Mouse (Mus musculus) ES-Bruce4 (cell line): ENCODE measurements at regions not wholly inside any gene's neighbourhood (a gene's known extent, or its start where the extent isn't known, plus 50 kb on each side); places are given as distances from the start of the nearest gene placed in this dataset.
A peak's percentile ranks its signal among the peaks of the same experiment; 100 is the strongest.

ENCODE experiments used
- H3K27ac ChIP-seq: 2 replicates; pipeline ENCODE4 v1.5.1; 2012; ENCODE audit warnings: low read length, inconsistent platforms; ENCODE audit not compliant: insufficient read depth
- H3K27me3 ChIP-seq: 2 replicates; pipeline ENCODE4 v1.6.1; 2012; ENCODE audit warnings: mild to moderate bottlenecking, low read length, inconsistent platforms; ENCODE audit not compliant: control insufficient read depth, poor library complexity, insufficient read depth, severe bottlenecking
- H3K36me3 ChIP-seq: 2 replicates; pipeline ENCODE4 v1.6.1; 2012; ENCODE audit warnings: inconsistent platforms, mild to moderate bottlenecking, low read length, moderate library complexity; ENCODE audit not compliant: control insufficient read depth, poor library complexity, insufficient read depth, severe bottlenecking
- H3K4me1 ChIP-seq: one replicate; pipeline ENCODE4 v1.8.1; 2011; ENCODE audit warnings: low read length; ENCODE audit not compliant: control insufficient read depth, insufficient read depth
- H3K4me3 ChIP-seq: 2 replicates; pipeline ENCODE4 v1.5.1; 2011; ENCODE audit warnings: low read depth, mild to moderate bottlenecking, low read length
- H3K9ac ChIP-seq: 2 replicates; pipeline ENCODE4 v1.6.1; 2012; ENCODE audit warnings: low read depth, mild to moderate bottlenecking, inconsistent platforms; ENCODE audit not compliant: poor library complexity, severe bottlenecking
- H3K9me3 ChIP-seq: replicated peaks from 2 replicates; pipeline ENCODE4 v1.6.1; 2012; ENCODE audit warnings: mild to moderate bottlenecking, low read length, inconsistent platforms; ENCODE audit not compliant: control insufficient read depth, poor library complexity, insufficient read depth, severe bottlenecking
- CTCF ChIP-seq: IDR thresholded peaks from one replicate; pipeline ENCODE4 v1.8.1; 2011; ENCODE audit warnings: low read depth, low read length
- EP300 ChIP-seq: IDR thresholded peaks from 2 replicates; pipeline ENCODE4 v1.6.1; 2011; ENCODE audit warnings: low read depth, low read length; ENCODE audit not compliant: insufficient read depth
- POLR2A ChIP-seq: IDR thresholded peaks from one replicate; pipeline ENCODE4 v1.8.1; 2011; ENCODE audit warnings: low read length; ENCODE audit not compliant: insufficient read depth

- H3K36me3 ChIP-seq: no peaks in the 10 kb centered on the region
- TF ChIP-seq EP300 (no peak), POLR2A (no peak), CTCF (no peak)
- H3K4me1 ChIP-seq: peaks cover 1% of the 10 kb centered on the region
- H3K9me3 ChIP-seq: no peaks in the 10 kb centered on the region
- no peak overlapping the region for H3K4me3 ChIP-seq
- H3K27ac ChIP-seq: no peak overlapping the region
- H3K27me3 ChIP-seq: no peaks in the 10 kb centered on the region
- H3K9ac ChIP-seq: no peak overlapping the region
Measured at GRCm38 (mm10) chr6:52098851-52099250, 59.3 kb downstream of the Hoxa1 start.

DNA sequence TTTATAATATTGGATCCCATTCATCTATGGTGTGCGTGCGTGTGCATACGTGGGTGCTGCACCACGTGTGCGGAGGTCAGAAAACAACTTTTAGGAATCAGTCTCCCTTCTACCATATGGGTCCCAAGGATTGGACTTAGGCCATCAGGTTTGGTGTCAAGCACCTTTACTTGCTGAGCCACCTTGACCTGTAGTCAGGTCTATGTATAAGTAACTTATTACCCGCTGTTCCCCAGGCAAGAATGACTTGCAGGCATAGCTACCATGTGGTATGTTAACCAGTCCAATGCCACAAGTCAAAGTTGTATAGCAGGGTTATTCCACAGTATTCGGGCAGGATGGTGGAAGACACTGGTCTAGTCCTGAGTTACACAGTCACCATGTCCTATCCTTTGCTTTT lies 62.5 kb downstream of the Hoxa1 start:
- no peak overlapping the region for H3K27ac ChIP-seq
- H3K27me3 ChIP-seq: no peaks in the 10 kb centered on the region
- no peaks in the 10 kb centered on the region for H3K9me3 ChIP-seq
- no peak overlapping the region for H3K4me3 ChIP-seq
- no peak overlapping the region for H3K9ac ChIP-seq
- H3K36me3 ChIP-seq: no peaks in the 10 kb centered on the region
- no peak for TF ChIP-seq CTCF
- TF ChIP-seq EP300: no peak
- TF ChIP-seq POLR2A: no peak
- H3K4me1 ChIP-seq: peaks cover 2% of the 10 kb centered on the region

DNA sequence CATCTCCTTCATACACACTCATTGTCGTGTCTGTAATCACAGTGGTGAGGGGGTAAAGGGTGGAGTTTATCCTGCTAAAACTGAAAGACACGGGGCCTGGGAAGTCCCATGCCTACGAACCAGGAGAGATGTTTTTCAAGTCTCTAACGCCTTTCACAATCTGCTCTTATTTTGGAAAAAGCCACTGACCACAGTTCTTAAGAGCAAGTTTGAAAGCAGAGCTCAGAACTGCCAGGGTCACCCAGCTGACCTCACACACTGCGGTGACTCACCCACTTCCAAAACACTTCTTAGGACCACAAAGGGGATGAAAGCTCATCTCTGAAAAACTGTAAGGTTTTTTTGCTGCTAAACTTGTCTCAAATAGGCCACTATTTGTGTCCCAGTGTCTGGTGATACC lies 66.7 kb downstream of the Hoxa1 start:
- Histone ChIP-seq H3K27ac (no peak overlapping the region), H3K27me3 (no peaks in the 10 kb centered on the region), H3K9ac (no peak overlapping the region), H3K36me3 (no peaks in the 10 kb centered on the region), H3K9me3 (no peaks in the 10 kb centered on the region), H3K4me1 (peaks cover 2% of the 10 kb centered on the region), H3K4me3 (no peak overlapping the region)
- TF ChIP-seq POLR2A (no peak), CTCF (no peak), EP300 (no peak)

GRCm38 (mm10) chr6:52085932-52086643 lies 72.0 kb downstream of the Hoxa1 start:
- peaks cover 2% of the 10 kb centered on the region for H3K4me1 ChIP-seq
- no peak overlapping the region for H3K4me3 ChIP-seq
- no peak overlapping the region for H3K27ac ChIP-seq
- H3K9ac ChIP-seq: no peak overlapping the region
- TF ChIP-seq CTCF (no peak), EP300 (no peak)
- H3K27me3 ChIP-seq: no peaks in the 10 kb centered on the region
- no peaks in the 10 kb centered on the region for H3K9me3 ChIP-seq
- H3K36me3 ChIP-seq: no peaks in the 10 kb centered on the region

- Histone ChIP-seq H3K9ac (no peak overlapping the region), H3K27ac (no peak overlapping the region), H3K36me3 (no peaks in the 10 kb centered on the region), H3K27me3 (no peaks in the 10 kb centered on the region), H3K4me3 (no peak overlapping the region), H3K4me1 (peaks cover 2% of the 10 kb centered on the region), H3K9me3 (no peaks in the 10 kb centered on the region)
- no peak for TF ChIP-seq POLR2A
- TF ChIP-seq EP300: no peak
- no peak for TF ChIP-seq CTCF
Measured at GRCm38 (mm10) chr6:52084622-52085021, 72.3 kb upstream of the Skap2 start.

DNA sequence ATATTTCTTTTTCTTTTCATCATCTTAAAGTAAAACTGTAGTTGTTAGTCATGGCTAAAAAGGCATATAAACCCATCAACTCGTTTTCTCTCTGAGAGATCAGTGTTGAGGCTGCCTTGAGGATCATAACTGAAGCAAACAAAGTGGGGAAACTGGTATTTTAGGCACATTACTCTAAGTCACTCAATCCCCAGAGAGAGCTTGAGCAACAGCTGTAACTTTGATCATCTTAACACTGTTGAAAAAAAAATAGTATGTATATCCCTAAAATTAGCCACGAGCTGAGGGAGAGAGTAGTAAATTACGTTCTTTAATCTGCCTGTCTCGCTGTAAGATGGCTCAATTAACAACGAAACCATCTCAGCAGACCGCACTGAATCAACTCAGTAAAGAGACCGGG lies 67.2 kb upstream of the Skap2 start:
- no peaks in the 10 kb centered on the region for H3K36me3 ChIP-seq
- no peaks in the 10 kb centered on the region for H3K9me3 ChIP-seq
- peak overlapping the region; percentile 100 for H3K27ac ChIP-seq
- H3K9ac ChIP-seq: peak overlapping the region; percentile 62; the same call in 1 of the 2 replicates
- H3K4me1 ChIP-seq: peaks cover 2% of the 10 kb centered on the region
- H3K27me3 ChIP-seq: no peaks in the 10 kb centered on the region
- H3K4me3 ChIP-seq: no peak overlapping the region
- TF ChIP-seq CTCF: no peak
- no peak for TF ChIP-seq POLR2A
- no peak for TF ChIP-seq EP300
